Mouse (Mus musculus): ENCODE measurements around the gene Mrps27. TPM values are rescaled to one million over a fixed set of nuclear protein-coding genes. Genes with fewer than 3 reads are reported as not detected.

Mrps27 gene
- polyA plus RNA-seq, 1 experiment from 2014 or later: 71.8 TPM

GRCm38 (mm10) chr13:99353490-99353851 is 8.9 kb downstream of the Mrps27 start:
- Histone ChIP-seq H3K36me3 (peaks cover 38% of the 10 kb centered on the region), H3K27me3 (no peaks in the 10 kb centered on the region), H3K4me1 (peaks cover 25% of the 10 kb centered on the region), H3K9ac (peak overlapping the region; percentile 48), H3K27ac (peak overlapping the region; percentile 85), H3K9me3 (replicated peaks) (no peaks in the 10 kb centered on the region), H3K4me2 (peak overlapping the region; percentile 76), H3K4me3 (replicated peaks) (peak overlapping the region; percentile 53)
- WGBS: 9% methylated on average over 7 of the region's 7 CpGs
- peak; percentile 19 for ATAC-seq (replicated peaks; ENCODE audit: low FRiP score)

- peaks cover 25% of the 10 kb centered on the region for H3K4me1 ChIP-seq
- H3K9ac ChIP-seq: no peak overlapping the region
- no peaks in the 10 kb centered on the region for H3K27me3 ChIP-seq
- H3K36me3 ChIP-seq: peaks cover 39% of the 10 kb centered on the region
- no peak overlapping the region for H3K4me2 ChIP-seq
- 58% methylated on average over 6 of the region's 6 CpGs for WGBS
- no peak overlapping the region for H3K4me3 ChIP-seq (replicated peaks)
- peak overlapping the region; percentile 15; the same call in 1 of the 2 replicates for H3K27ac ChIP-seq
- ATAC-seq (replicated peaks; ENCODE audit: low FRiP score): no peak
- no peaks in the 10 kb centered on the region for H3K9me3 ChIP-seq (replicated peaks)
Observed at GRCm38 (mm10) chr13:99355072-99355471, 10.5 kb downstream of the Mrps27 start.

GRCm38 (mm10) chr13:99355861-99356260 is 11.3 kb downstream of the Mrps27 start:
- H3K4me2 ChIP-seq: no peak overlapping the region
- WGBS: 30% methylated on average over 7 of the region's 7 CpGs
- H3K9ac ChIP-seq: no peak overlapping the region
- no peak for ATAC-seq (replicated peaks; ENCODE audit: low FRiP score)
- H3K4me1 ChIP-seq: peaks cover 25% of the 10 kb centered on the region
- H3K9me3 ChIP-seq (replicated peaks): no peaks in the 10 kb centered on the region
- H3K4me3 ChIP-seq (replicated peaks): no peak overlapping the region
- H3K36me3 ChIP-seq: peaks cover 33% of the 10 kb centered on the region
- no peak overlapping the region for H3K27ac ChIP-seq
- no peaks in the 10 kb centered on the region for H3K27me3 ChIP-seq

- Histone ChIP-seq H3K4me3 (replicated peaks) (no peak overlapping the region), H3K27ac (no peak overlapping the region), H3K9ac (no peak overlapping the region), H3K4me1 (peaks cover 25% of the 10 kb centered on the region), H3K9me3 (replicated peaks) (no peaks in the 10 kb centered on the region), H3K27me3 (no peaks in the 10 kb centered on the region), H3K36me3 (peaks cover 31% of the 10 kb centered on the region), H3K4me2 (no peak overlapping the region)
- ATAC-seq (replicated peaks; ENCODE audit: low FRiP score): no peak
- WGBS: 55% methylated on average over 9 of the region's 9 CpGs
Observed at GRCm38 (mm10) chr13:99356428-99357265, 12.1 kb downstream of the Mrps27 start.

GRCm38 (mm10) chr13:99358921-99359320 is 14.3 kb downstream of the Mrps27 start:
- Histone ChIP-seq H3K36me3 (peaks cover 46% of the 10 kb centered on the region), H3K9me3 (replicated peaks) (no peaks in the 10 kb centered on the region), H3K27me3 (no peaks in the 10 kb centered on the region), H3K27ac (no peak overlapping the region), H3K4me3 (replicated peaks) (no peak overlapping the region), H3K9ac (no peak overlapping the region), H3K4me1 (peaks cover 17% of the 10 kb centered on the region), H3K4me2 (no peak overlapping the region)
- no peak; the same call in 1 of the 2 replicates for ATAC-seq (replicated peaks; ENCODE audit: low FRiP score)
- 69% methylated on average over 14 of the region's 14 CpGs for WGBS

- Histone ChIP-seq H3K27ac (no peak overlapping the region), H3K36me3 (peaks cover 77% of the 10 kb centered on the region)
- ATAC-seq (replicated peaks; ENCODE audit: low FRiP score): no peak
Observed at GRCm38 (mm10) chr13:99363866-99364265, 19.3 kb downstream of the Mrps27 start.

GRCm38 (mm10) chr13:99366422-99367175 is 22.0 kb downstream of the Mrps27 start:
- Histone ChIP-seq H3K9ac (no peak overlapping the region), H3K4me1 (no peaks in the 10 kb centered on the region), H3K4me2 (no peak overlapping the region), H3K27ac (no peak overlapping the region), H3K4me3 (replicated peaks) (no peak overlapping the region), H3K9me3 (replicated peaks) (no peaks in the 10 kb centered on the region), H3K27me3 (no peaks in the 10 kb centered on the region), H3K36me3 (peaks cover 78% of the 10 kb centered on the region)
- 84% methylated on average over 5 of the region's 5 CpGs for WGBS
- ATAC-seq (replicated peaks; ENCODE audit: low FRiP score): no peak

More at GRCm38 (mm10) chr13:99363866-99364265, 19.3 kb downstream of the Mrps27 start:
- H3K9ac ChIP-seq: no peak overlapping the region
- H3K4me3 ChIP-seq (replicated peaks): no peak overlapping the region
- H3K9me3 ChIP-seq (replicated peaks): no peaks in the 10 kb centered on the region
- H3K4me2 ChIP-seq: no peak overlapping the region
- H3K4me1 ChIP-seq: no peaks in the 10 kb centered on the region
- no peaks in the 10 kb centered on the region for H3K27me3 ChIP-seq
- WGBS: 85% methylated on average over 4 of the region's 4 CpGs

- H3K4me3 ChIP-seq (replicated peaks): no peak overlapping the region
- H3K9ac ChIP-seq: no peak overlapping the region
- no peak overlapping the region for H3K4me2 ChIP-seq
- H3K9me3 ChIP-seq (replicated peaks): no peaks in the 10 kb centered on the region
- no peaks in the 10 kb centered on the region for H3K4me1 ChIP-seq
- WGBS: 91% methylated on average over 12 of the region's 12 CpGs
- ATAC-seq (replicated peaks; ENCODE audit: low FRiP score): no peak
- peaks cover 69% of the 10 kb centered on the region for H3K36me3 ChIP-seq
- no peaks in the 10 kb centered on the region for H3K27me3 ChIP-seq
- H3K27ac ChIP-seq: no peak overlapping the region
Observed at GRCm38 (mm10) chr13:99367554-99368174, 23.1 kb downstream of the Mrps27 start.

GRCm38 (mm10) chr13:99369103-99369502 is 24.5 kb downstream of the Mrps27 start:
- H3K27me3 ChIP-seq: no peaks in the 10 kb centered on the region
- no peak overlapping the region for H3K4me3 ChIP-seq (replicated peaks)
- no peak for ATAC-seq (replicated peaks; ENCODE audit: low FRiP score)
- H3K4me1 ChIP-seq: no peaks in the 10 kb centered on the region
- H3K4me2 ChIP-seq: no peak overlapping the region
- H3K9ac ChIP-seq: no peak overlapping the region
- no peak overlapping the region for H3K27ac ChIP-seq
- no peaks in the 10 kb centered on the region for H3K9me3 ChIP-seq (replicated peaks)
- 81% methylated on average over 12 of the region's 12 CpGs for WGBS
- peaks cover 58% of the 10 kb centered on the region for H3K36me3 ChIP-seq

- WGBS: 95% methylated on average over 5 of the region's 5 CpGs
- Histone ChIP-seq H3K27me3 (no peaks in the 10 kb centered on the region), H3K4me3 (replicated peaks) (no peak overlapping the region), H3K9me3 (replicated peaks) (no peaks in the 10 kb centered on the region), H3K4me2 (no peak overlapping the region), H3K4me1 (no peaks in the 10 kb centered on the region), H3K27ac (no peak overlapping the region), H3K36me3 (peaks cover 36% of the 10 kb centered on the region), H3K9ac (no peak overlapping the region)
- no peak for ATAC-seq (replicated peaks; ENCODE audit: low FRiP score)
Observed at GRCm38 (mm10) chr13:99371285-99371684, 26.7 kb downstream of the Mrps27 start.

- no peak for ATAC-seq (replicated peaks; ENCODE audit: low FRiP score)
Observed at GRCm38 (mm10) chr13:99373684-99374083, 29.1 kb downstream of the Mrps27 start.

GRCm38 (mm10) chr13:99374191-99374590 is 29.6 kb downstream of the Mrps27 start:
- no peaks in the 10 kb centered on the region for H3K9me3 ChIP-seq (replicated peaks)
- no peak overlapping the region for H3K4me3 ChIP-seq (replicated peaks)
- no peak overlapping the region for H3K4me2 ChIP-seq
- no peak for ATAC-seq (replicated peaks; ENCODE audit: low FRiP score)
- no peak overlapping the region for H3K27ac ChIP-seq
- peaks cover 19% of the 10 kb centered on the region; the same call in 1 of the 2 replicates for H3K36me3 ChIP-seq
- H3K27me3 ChIP-seq: no peaks in the 10 kb centered on the region
- H3K4me1 ChIP-seq: no peaks in the 10 kb centered on the region
- H3K9ac ChIP-seq: no peak overlapping the region
- 44% methylated on average over 4 of the region's 4 CpGs for WGBS

More at GRCm38 (mm10) chr13:99373684-99374083, 29.1 kb downstream of the Mrps27 start:
- no peak overlapping the region for H3K4me2 ChIP-seq
- peaks cover 16% of the 10 kb centered on the region; the same call in 1 of the 2 replicates for H3K36me3 ChIP-seq
- no peaks in the 10 kb centered on the region for H3K27me3 ChIP-seq
- 63% methylated on average over 7 of the region's 7 CpGs for WGBS
- H3K4me3 ChIP-seq (replicated peaks): no peak overlapping the region
- H3K4me1 ChIP-seq: no peaks in the 10 kb centered on the region
- H3K9me3 ChIP-seq (replicated peaks): no peaks in the 10 kb centered on the region
- no peak overlapping the region for H3K9ac ChIP-seq
- no peak overlapping the region for H3K27ac ChIP-seq
